Mouse (Mus musculus): ENCODE measurements around the gene Fer. TPM values are rescaled to one million over a fixed set of nuclear protein-coding genes. Genes with fewer than 3 reads are reported as not detected.
A peak's percentile ranks its signal among the peaks of the same experiment; 100 is the strongest.

The Fer gene
- polyA plus RNA-seq, 1 experiment: 67.9 TPM

GRCm38 (mm10) chr17:64026485-64026884 is 163.6 kb downstream of the Fer start:
- Histone ChIP-seq H3K4me3 (ENCODE audit: insufficient read depth, low read length) (no peak overlapping the region), H3K27ac (ENCODE audit: insufficient read depth, low read length) (no peak overlapping the region), H3K4me1 (ENCODE audit: control insufficient read depth, insufficient read depth, low read length) (peaks cover 6% of the 10 kb centered on the region; the same call in 1 of the 2 replicates)
- TF ChIP-seq CTCF (IDR thresholded peaks at IDR 0.05; ENCODE audit: borderline replicate concordance, insufficient read depth, low read length): peak; percentile 9; the same call in 1 of the 2 replicates
- TF ChIP-seq POLR2A (IDR thresholded peaks at IDR 0.05; ENCODE audit: low read depth, low read length): no peak

DNA sequence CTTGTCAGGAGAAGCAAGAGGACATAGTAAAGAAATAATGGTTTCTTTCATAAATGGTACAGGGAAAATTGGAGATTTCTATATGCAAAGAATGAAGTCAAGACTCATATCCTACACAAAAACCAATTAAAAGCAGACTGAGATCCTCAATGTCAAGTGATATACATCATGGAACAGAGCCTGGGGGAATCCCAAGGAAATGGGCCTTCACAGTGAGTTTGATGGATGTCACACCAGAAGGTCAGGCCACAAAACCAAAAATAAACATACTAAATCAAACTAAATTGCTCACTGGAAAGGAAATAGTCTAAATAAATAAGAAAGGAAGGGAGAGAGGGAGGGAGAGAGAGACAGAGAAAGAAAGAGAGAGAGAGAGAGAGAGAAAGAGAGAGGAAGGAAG is 178.9 kb downstream of the Fer start:
- Histone ChIP-seq H3K4me1 (ENCODE audit: control insufficient read depth, insufficient read depth, low read length) (no peaks in the 10 kb centered on the region), H3K4me3 (ENCODE audit: insufficient read depth, low read length) (no peak overlapping the region), H3K27ac (ENCODE audit: insufficient read depth, low read length) (no peak overlapping the region)
- TF ChIP-seq CTCF (IDR thresholded peaks at IDR 0.05; ENCODE audit: borderline replicate concordance, insufficient read depth, low read length) (no peak), POLR2A (IDR thresholded peaks at IDR 0.05; ENCODE audit: low read depth, low read length) (no peak)

- no peak overlapping the region for H3K4me3 ChIP-seq (ENCODE audit: insufficient read depth, low read length)
- TF ChIP-seq POLR2A (IDR thresholded peaks at IDR 0.05; ENCODE audit: low read depth, low read length) (no peak), CTCF (IDR thresholded peaks at IDR 0.05; ENCODE audit: borderline replicate concordance, insufficient read depth, low read length) (no peak)
- H3K4me1 ChIP-seq (ENCODE audit: control insufficient read depth, insufficient read depth, low read length): no peaks in the 10 kb centered on the region
- no peak overlapping the region for H3K27ac ChIP-seq (ENCODE audit: insufficient read depth, low read length)
These were observed 182.5 kb downstream of the Fer start for GRCm38 (mm10) chr17:64045326-64045725.

DNA sequence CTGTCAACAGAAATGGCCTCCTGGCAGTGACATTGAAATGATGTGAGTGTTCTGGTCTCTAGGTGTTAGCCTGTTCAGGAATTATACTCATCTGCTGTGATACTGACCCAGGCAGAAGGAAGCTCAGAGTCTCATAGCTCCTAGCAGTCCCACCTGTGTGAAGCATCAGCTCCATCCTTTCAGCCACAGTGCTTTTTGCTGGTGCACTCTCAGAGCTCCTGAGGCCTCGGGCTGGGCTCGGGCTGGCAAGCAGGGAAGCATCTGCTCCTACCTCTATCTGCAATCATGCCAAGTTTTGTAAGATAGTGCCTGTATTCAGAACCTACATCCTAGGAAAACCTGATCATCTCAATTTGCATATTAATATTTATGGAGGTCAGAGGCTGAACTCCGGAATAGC is 183.7 kb downstream of the Fer start:
- no peak for TF ChIP-seq POLR2A (IDR thresholded peaks at IDR 0.05; ENCODE audit: low read depth, low read length)
- no peak for TF ChIP-seq CTCF (IDR thresholded peaks at IDR 0.05; ENCODE audit: borderline replicate concordance, insufficient read depth, low read length)
- H3K4me3 ChIP-seq (ENCODE audit: insufficient read depth, low read length): no peak overlapping the region
- peaks cover 4% of the 10 kb centered on the region; the same call in 1 of the 2 replicates for H3K4me1 ChIP-seq (ENCODE audit: control insufficient read depth, insufficient read depth, low read length)
- H3K27ac ChIP-seq (ENCODE audit: insufficient read depth, low read length): no peak overlapping the region

- Histone ChIP-seq H3K27ac (ENCODE audit: insufficient read depth, low read length) (no peak overlapping the region), H3K4me1 (ENCODE audit: control insufficient read depth, insufficient read depth, low read length) (peaks cover 4% of the 10 kb centered on the region; the same call in 1 of the 2 replicates), H3K4me3 (ENCODE audit: insufficient read depth, low read length) (no peak overlapping the region)
- TF ChIP-seq CTCF (IDR thresholded peaks at IDR 0.05; ENCODE audit: borderline replicate concordance, insufficient read depth, low read length) (no peak), POLR2A (IDR thresholded peaks at IDR 0.05; ENCODE audit: low read depth, low read length) (no peak)
These were observed 188.0 kb downstream of the Fer start for GRCm38 (mm10) chr17:64050911-64051310.

DNA sequence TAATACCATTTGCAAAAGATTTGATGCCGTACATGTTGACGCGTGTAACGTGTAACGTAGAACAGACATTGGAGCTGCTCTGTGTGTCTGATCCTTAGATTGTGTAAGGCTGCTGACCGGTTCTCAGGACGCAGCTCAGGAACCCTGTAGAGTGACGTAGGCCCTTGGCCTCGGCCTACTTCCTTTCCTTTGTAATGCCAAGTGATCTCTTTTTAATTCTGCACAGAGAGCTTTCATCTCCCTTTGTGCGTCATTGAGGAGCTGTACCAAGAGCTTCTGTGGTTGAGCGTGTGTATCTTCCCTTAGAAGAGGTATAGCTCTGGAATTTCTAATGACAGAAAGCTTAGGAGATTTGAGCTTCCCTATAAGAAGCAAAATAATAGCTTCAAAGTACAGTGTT is 190.8 kb downstream of the Fer start:
- TF ChIP-seq CTCF (IDR thresholded peaks at IDR 0.05; ENCODE audit: borderline replicate concordance, insufficient read depth, low read length) (no peak), POLR2A (IDR thresholded peaks at IDR 0.05; ENCODE audit: low read depth, low read length) (no peak)
- Histone ChIP-seq H3K4me1 (ENCODE audit: control insufficient read depth, insufficient read depth, low read length) (peaks cover 4% of the 10 kb centered on the region; the same call in 1 of the 2 replicates), H3K27ac (ENCODE audit: insufficient read depth, low read length) (no peak overlapping the region), H3K4me3 (ENCODE audit: insufficient read depth, low read length) (no peak overlapping the region)

- TF ChIP-seq CTCF (IDR thresholded peaks at IDR 0.05; ENCODE audit: borderline replicate concordance, insufficient read depth, low read length) (no peak), POLR2A (IDR thresholded peaks at IDR 0.05; ENCODE audit: low read depth, low read length) (no peak)
- Histone ChIP-seq H3K27ac (ENCODE audit: insufficient read depth, low read length) (no peak overlapping the region), H3K4me3 (ENCODE audit: insufficient read depth, low read length) (no peak overlapping the region), H3K4me1 (ENCODE audit: control insufficient read depth, insufficient read depth, low read length) (peaks cover 2% of the 10 kb centered on the region)
These were observed 197.7 kb downstream of the Fer start for GRCm38 (mm10) chr17:64060529-64060928.

- no peak for TF ChIP-seq CTCF (IDR thresholded peaks at IDR 0.05; ENCODE audit: borderline replicate concordance, insufficient read depth, low read length)
- TF ChIP-seq POLR2A (IDR thresholded peaks at IDR 0.05; ENCODE audit: low read depth, low read length): no peak
- no peak overlapping the region for H3K4me3 ChIP-seq (ENCODE audit: insufficient read depth, low read length)
- H3K4me1 ChIP-seq (ENCODE audit: control insufficient read depth, insufficient read depth, low read length): peaks cover 7% of the 10 kb centered on the region
- peak overlapping the region; percentile 75 for H3K27ac ChIP-seq (ENCODE audit: insufficient read depth, low read length)
These were observed 202.4 kb downstream of the Fer start for GRCm38 (mm10) chr17:64065243-64065642.

GRCm38 (mm10) chr17:64077392-64077791 is 214.5 kb downstream of the Fer start:
- no peak overlapping the region for H3K4me3 ChIP-seq (ENCODE audit: insufficient read depth, low read length)
- no peak overlapping the region for H3K27ac ChIP-seq (ENCODE audit: insufficient read depth, low read length)
- H3K4me1 ChIP-seq (ENCODE audit: control insufficient read depth, insufficient read depth, low read length): no peaks in the 10 kb centered on the region
- TF ChIP-seq POLR2A (IDR thresholded peaks at IDR 0.05; ENCODE audit: low read depth, low read length) (no peak), CTCF (IDR thresholded peaks at IDR 0.05; ENCODE audit: borderline replicate concordance, insufficient read depth, low read length) (no peak)

- Histone ChIP-seq H3K4me3 (ENCODE audit: insufficient read depth, low read length) (no peak overlapping the region), H3K4me1 (ENCODE audit: control insufficient read depth, insufficient read depth, low read length) (peaks cover 2% of the 10 kb centered on the region), H3K27ac (ENCODE audit: insufficient read depth, low read length) (no peak overlapping the region)
- TF ChIP-seq CTCF (IDR thresholded peaks at IDR 0.05; ENCODE audit: borderline replicate concordance, insufficient read depth, low read length): no peak
- no peak for TF ChIP-seq POLR2A (IDR thresholded peaks at IDR 0.05; ENCODE audit: low read depth, low read length)
These were observed 221.9 kb downstream of the Fer start for GRCm38 (mm10) chr17:64084751-64085150.

DNA sequence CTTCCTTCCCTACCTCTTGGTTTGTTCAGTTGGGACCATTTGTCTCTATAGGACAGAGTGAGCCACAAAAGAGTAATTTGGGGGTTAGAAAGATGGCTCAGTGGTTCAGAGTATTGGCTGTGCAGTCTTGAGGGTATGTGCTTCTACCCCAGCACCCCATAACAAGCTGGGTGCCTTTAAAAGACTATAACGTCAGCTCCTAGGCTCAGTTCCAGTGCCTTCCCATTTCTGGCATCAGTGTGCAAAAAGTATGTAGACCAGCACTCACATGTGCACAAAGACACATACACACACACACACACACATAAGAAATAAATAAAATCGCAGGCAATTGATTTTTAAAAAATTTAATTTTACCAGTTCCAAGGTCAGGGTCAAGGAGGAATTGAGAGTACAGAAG is 222.6 kb downstream of the Fer start:
- TF ChIP-seq CTCF (IDR thresholded peaks at IDR 0.05; ENCODE audit: borderline replicate concordance, insufficient read depth, low read length) (no peak), POLR2A (IDR thresholded peaks at IDR 0.05; ENCODE audit: low read depth, low read length) (no peak)
- H3K27ac ChIP-seq (ENCODE audit: insufficient read depth, low read length): no peak overlapping the region
- H3K4me1 ChIP-seq (ENCODE audit: control insufficient read depth, insufficient read depth, low read length): peaks cover 2% of the 10 kb centered on the region
- no peak overlapping the region for H3K4me3 ChIP-seq (ENCODE audit: insufficient read depth, low read length)
